Mouse (Mus musculus): Measurements from ENCODE around the gene Cebpa. TPM values are rescaled to one million over a fixed set of nuclear protein-coding genes. Genes with fewer than 3 reads are reported as not detected.

Cebpa gene
- polyA plus RNA-seq, 1 experiment: 31.0 TPM

DNA sequence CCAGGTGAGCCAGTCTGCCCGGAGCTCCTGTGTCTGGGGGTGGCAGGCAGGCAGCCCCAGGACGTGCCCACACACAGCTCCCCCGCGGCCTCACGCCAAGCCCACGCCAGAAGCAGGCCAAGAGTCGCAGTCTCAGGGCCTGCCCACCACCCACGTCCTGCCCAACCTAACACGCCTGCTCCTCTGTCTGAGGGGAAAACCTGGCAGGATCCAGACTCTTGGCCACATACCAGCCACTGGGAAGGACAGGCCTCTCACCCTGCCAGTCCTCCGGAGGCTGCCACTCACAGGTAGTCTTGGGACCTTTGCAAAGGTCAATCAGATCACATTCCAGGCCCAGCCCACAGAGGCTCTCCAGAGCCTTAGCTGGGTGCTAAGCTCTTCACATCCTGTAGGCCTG lies 27.2 kb downstream of the Cebpa start:
- DNase-seq (ENCODE audit: low spot score): peak; percentile 58

DNA sequence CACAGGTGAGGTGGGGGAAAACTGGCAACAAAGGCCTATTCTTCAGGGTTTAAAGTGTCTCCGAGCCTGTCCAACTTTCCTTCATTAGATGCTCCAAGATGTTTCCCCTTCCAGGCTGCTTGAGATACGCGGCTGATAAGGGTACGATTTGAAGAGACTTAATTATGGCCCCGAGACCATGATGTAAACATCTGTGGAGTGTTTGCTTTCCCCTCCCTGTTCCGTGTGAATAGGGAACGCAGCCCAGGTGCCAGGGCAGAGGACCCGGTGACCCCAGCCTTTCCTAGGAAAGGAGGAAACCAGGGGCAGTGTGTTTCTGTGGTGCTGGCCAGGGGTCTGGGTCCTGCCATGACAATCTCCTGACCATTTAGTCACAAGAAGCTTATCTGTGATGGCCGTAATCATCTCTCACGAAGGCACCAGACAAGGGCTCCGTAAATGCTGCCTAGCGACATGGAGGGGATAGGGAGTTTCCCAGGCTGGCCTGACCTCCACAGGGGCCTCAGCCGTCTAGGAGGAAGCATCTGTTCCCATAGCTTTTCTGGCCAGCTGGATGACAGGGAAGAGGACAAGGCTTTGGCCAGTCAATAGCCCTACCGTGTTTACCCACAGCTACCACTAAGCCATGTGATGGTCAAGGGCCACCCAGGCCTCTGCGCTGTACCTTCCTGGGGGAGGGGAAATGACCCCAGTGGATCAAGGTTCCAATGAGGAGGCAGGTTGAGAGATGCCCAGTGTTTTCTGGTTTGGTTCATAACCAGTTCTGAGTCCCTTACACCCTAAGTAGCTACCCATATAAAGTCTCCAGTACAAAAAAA lies 30.7 kb downstream of the Cebpa start:
- DNase-seq (ENCODE audit: low spot score): no peak

DNA sequence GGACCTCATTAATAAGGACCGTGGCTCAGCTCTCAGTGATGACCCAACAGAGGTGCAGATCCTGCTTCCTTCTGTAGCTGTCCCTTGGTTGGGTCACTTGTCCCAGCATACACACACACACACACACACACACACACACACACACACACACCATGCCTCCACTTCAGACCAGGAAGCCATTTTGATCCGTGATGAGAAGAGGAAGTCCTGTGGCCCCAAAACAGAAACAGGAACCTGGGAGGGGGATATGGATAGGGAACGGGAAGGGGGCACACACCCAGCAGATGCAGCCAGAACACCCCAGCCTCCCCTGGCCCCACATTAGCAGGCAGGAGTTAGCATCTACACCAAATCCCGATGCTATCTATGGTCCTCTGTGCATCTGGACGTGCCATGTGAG lies 31.8 kb downstream of the Cebpa start:
- no peak for DNase-seq (ENCODE audit: low spot score)

DNA sequence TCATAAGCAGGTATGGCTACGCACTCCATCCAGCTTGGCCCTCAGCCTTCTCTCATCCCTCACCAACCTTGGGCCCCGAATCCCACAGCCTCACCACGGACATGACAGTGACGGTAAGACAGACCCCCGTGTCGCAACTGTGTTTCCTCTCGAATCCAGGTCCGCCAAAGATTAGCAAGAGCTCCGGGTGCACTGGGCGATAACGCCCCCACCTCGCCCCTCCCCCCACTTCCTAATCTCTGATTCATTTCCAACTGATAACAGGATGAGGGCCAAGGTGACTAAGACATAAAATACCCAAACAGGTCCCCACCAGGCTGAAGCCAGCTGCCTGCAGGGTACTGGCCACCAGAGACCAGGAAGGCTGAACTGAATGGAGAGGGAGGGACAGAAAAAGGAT lies 35.4 kb downstream of the Cebpa start:
- DNase-seq (ENCODE audit: low spot score): no peak

- DNase-seq (ENCODE audit: low spot score): no peak
These were observed 37.7 kb downstream of the Cebpa start for GRCm38 (mm10) chr7:35156561-35157477.

- no peak for DNase-seq (ENCODE audit: low spot score)
These were observed 38.4 kb downstream of the Cebpa start for GRCm38 (mm10) chr7:35157512-35157911.

DNA sequence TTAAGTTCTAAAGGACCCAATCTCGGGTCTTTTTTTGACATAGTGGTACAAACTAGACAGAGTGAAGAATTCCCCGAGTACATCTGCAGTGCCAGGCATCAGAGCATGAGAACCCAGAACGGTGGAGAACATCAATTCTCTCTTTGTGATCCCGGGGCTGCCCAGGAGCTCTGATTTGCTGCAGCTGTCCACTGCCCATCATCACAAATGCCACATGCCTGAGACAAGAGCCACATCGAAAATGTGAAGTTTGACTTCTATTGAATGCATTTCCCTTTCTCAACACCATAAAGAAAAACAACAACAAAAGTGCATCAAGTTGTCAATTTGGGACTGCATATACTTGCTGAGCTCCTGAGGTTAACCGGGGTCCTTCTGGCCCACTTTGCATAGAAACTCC lies 43.4 kb downstream of the Cebpa start:
- no peak for DNase-seq (ENCODE audit: low spot score)

GRCm38 (mm10) chr7:35163600-35163999 lies 44.5 kb downstream of the Cebpa start:
- DNase-seq (ENCODE audit: low spot score): no peak

DNA sequence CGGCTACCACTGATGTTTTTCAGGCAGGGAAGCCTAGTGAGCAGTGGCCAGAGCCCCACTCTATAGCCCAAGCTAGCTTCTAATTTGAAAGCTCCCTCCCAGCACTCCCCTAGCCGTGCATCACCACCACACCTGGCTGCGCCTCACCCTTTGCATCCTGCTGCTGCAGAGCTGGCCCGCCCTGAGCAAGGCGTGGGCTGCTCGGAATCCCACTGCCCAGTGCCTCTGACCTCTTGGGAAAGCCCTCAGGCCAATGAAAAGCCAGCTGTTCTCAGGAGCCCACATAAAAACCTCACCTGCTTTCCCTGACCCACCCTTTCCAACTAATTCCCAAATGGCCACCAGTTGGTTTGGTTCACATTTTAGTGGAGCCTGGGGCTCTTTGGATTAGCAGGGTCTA lies 45.0 kb downstream of the Cebpa start:
- no peak for DNase-seq (ENCODE audit: low spot score)

GRCm38 (mm10) chr7:35166988-35167387 lies 47.9 kb downstream of the Cebpa start:
- no peak for DNase-seq (ENCODE audit: low spot score)

DNA sequence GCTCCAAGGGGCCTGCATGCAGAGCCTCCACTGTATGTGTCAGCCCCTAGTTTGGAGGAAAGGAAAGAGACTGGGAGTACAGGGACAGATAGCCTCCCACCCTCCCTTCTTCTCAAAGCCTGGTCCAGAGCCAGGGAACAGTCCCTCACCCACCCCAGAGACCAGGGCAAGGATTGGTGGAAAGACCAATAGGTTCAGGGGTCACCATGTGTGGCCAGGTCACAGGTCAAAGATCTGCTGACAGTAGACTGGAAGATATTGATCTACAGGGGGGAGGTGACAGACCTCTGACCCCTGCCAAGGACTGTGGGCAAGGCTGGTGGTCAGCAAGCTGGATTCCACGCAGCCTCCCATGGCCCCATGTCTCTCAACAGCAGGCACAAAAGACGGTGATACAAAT lies 48.8 kb downstream of the Cebpa start:
- DNase-seq (ENCODE audit: low spot score): no peak

GRCm38 (mm10) chr7:35169341-35169740 lies 50.2 kb downstream of the Cebpa start:
- peak; percentile 78 for DNase-seq (ENCODE audit: low spot score)

Other genes with a start within 250 kb of the Cebpa start
- gene Pepd, start 206.9 kb upstream of the Cebpa start, polyA plus RNA-seq (2012; rRNA removed): 53.7 and 63.9 TPM in 2 replicates
- gene Cebpg, start 62.7 kb upstream of the Cebpa start, polyA plus RNA-seq (2012; rRNA removed): 27.0 and 30.3 TPM in 2 replicates
- 3.7 and 7.7 TPM in 2 replicates for gene Slc7a10, start 67.1 kb downstream of the Cebpa start, polyA plus RNA-seq (2012; rRNA removed)
- 13.3 and 19.3 TPM in 2 replicates for gene Lrp3, start 96.2 kb downstream of the Cebpa start, polyA plus RNA-seq (2012; rRNA removed)
- 11.6 and 11.7 TPM in 2 replicates for gene Gpatch1, start 199.1 kb downstream of the Cebpa start, polyA plus RNA-seq (2012; rRNA removed)
- 4.3 and 5.0 TPM in 2 replicates for gene Rhpn2, start 214.9 kb downstream of the Cebpa start, polyA plus RNA-seq (2012; rRNA removed)

All from urinary bladder, adult 2 months (tissue).